Mouse (Mus musculus) c-Kit-positive CD71-positive TER-119-positive erythroid progenitor cells, embryonic 14.5 days (primary cell): Measurements from ENCODE around the gene Foxp1.

Source experiments
- DNase-seq: peaks from one replicate; pipeline ENCODE4 v3.0.0-alpha.2; 2013; ENCODE audit warnings: low spot score

The Foxp1 gene

GRCm38 (mm10) chr6:99282866-99283657, 239.5 kb downstream of the Foxp1 start:
- DNase-seq = no peak

- no peak for DNase-seq
Measured at GRCm38 (mm10) chr6:99281433-99281832, 241.1 kb downstream of the Foxp1 start.

- DNase-seq = no peak
Measured at GRCm38 (mm10) chr6:99280619-99281018, 241.9 kb downstream of the Foxp1 start.

- DNase-seq = no peak
Measured at GRCm38 (mm10) chr6:99277251-99277650, 245.3 kb downstream of the Foxp1 start.

GRCm38 (mm10) chr6:99276297-99276653, 246.2 kb downstream of the Foxp1 start:
- no peak for DNase-seq

GRCm38 (mm10) chr6:99275381-99276296, 246.9 kb downstream of the Foxp1 start:
- DNase-seq = no peak

- DNase-seq = no peak
Measured at GRCm38 (mm10) chr6:99274667-99275066, 247.9 kb downstream of the Foxp1 start.

GRCm38 (mm10) chr6:99274222-99274621, 248.3 kb downstream of the Foxp1 start:
- no peak for DNase-seq

GRCm38 (mm10) chr6:99273177-99273576, 249.3 kb downstream of the Foxp1 start:
- DNase-seq = no peak

- no peak for DNase-seq
Measured at GRCm38 (mm10) chr6:99272174-99272573, 250.3 kb downstream of the Foxp1 start.

- DNase-seq = no peak
Measured at GRCm38 (mm10) chr6:99271741-99272140, 250.8 kb downstream of the Foxp1 start.

GRCm38 (mm10) chr6:99269921-99270320, 252.6 kb downstream of the Foxp1 start:
- DNase-seq = no peak

GRCm38 (mm10) chr6:99268171-99269061, 254.1 kb downstream of the Foxp1 start:
- no peak for DNase-seq

- no peak for DNase-seq
Measured at GRCm38 (mm10) chr6:99265945-99266656, 256.4 kb downstream of the Foxp1 start.

- no peak for DNase-seq
Measured at GRCm38 (mm10) chr6:99265173-99265572, 257.3 kb downstream of the Foxp1 start.

- no peak for DNase-seq
Measured at GRCm38 (mm10) chr6:99264192-99265093, 258.1 kb downstream of the Foxp1 start.

- DNase-seq = no peak
Measured at GRCm38 (mm10) chr6:99263886-99264185, 258.7 kb downstream of the Foxp1 start.

- no peak for DNase-seq
Measured at GRCm38 (mm10) chr6:99263061-99263885, 259.2 kb downstream of the Foxp1 start.

GRCm38 (mm10) chr6:99261737-99262130, 260.8 kb downstream of the Foxp1 start:
- DNase-seq = no peak
